Mouse (Mus musculus): ENCODE results near the gene Pkib. TPM values are rescaled to one million over a fixed set of nuclear protein-coding genes. Genes with fewer than 3 reads are reported as not detected.

Gene Pkib
- polyA plus RNA-seq, 2 experiments = 0.52 to 1.2 TPM

- DNase-seq (ENCODE audit: low spot score) = no peak
- H3K9ac ChIP-seq (ENCODE audit: low read depth, low read length, severe bottlenecking) = no peak overlapping the region
Measured at GRCm38 (mm10) chr10:57623311-57623710, 8.5 kb upstream of the Pkib start.

GRCm38 (mm10) chr10:57627773-57628172 lies 4.0 kb upstream of the Pkib start:
- DNase-seq (ENCODE audit: low spot score) = no peak
- Histone ChIP-seq H3K4me3 (replicated peaks; ENCODE audit: low read length) (no peak overlapping the region), H3K4me2 (replicated peaks; ENCODE audit: low read depth, low read length, severe bottlenecking) (no peak overlapping the region), H3K4me1 (ENCODE audit: control insufficient read depth, insufficient read depth, low read length) (peaks cover 4% of the 10 kb centered on the region; the same call in 1 of the 2 replicates), H3K27ac (replicated peaks; ENCODE audit: low read depth, low read length) (no peak overlapping the region), H3K9me3 (ENCODE audit: control insufficient read depth, low read length) (no peaks in the 10 kb centered on the region), H3K9ac (ENCODE audit: low read depth, low read length, severe bottlenecking) (no peak overlapping the region), H3K36me3 (ENCODE audit: control insufficient read depth, insufficient read depth, low read length) (no peaks in the 10 kb centered on the region), H3K27me3 (ENCODE audit: control insufficient read depth, insufficient read depth, low read length) (peaks cover 12% of the 10 kb centered on the region)
- WGBS = 72% methylated on average over 2 of the region's 2 CpGs
- no peak for ATAC-seq (ENCODE audit: low FRiP score, low read depth)
- TF ChIP-seq POLR2A (IDR thresholded peaks at IDR 0.05; ENCODE audit: borderline replicate concordance, extremely low read depth, insufficient read depth, insufficient read length) = no peak

More at GRCm38 (mm10) chr10:57623311-57623710, 8.5 kb upstream of the Pkib start:
- Histone ChIP-seq H3K4me3 (replicated peaks; ENCODE audit: low read length) (no peak overlapping the region), H3K9me3 (ENCODE audit: control insufficient read depth, low read length) (no peaks in the 10 kb centered on the region), H3K36me3 (ENCODE audit: control insufficient read depth, insufficient read depth, low read length) (no peaks in the 10 kb centered on the region), H3K4me2 (replicated peaks; ENCODE audit: low read depth, low read length, severe bottlenecking) (no peak overlapping the region), H3K27ac (replicated peaks; ENCODE audit: low read depth, low read length) (no peak overlapping the region), H3K4me1 (ENCODE audit: control insufficient read depth, insufficient read depth, low read length) (no peaks in the 10 kb centered on the region), H3K27me3 (ENCODE audit: control insufficient read depth, insufficient read depth, low read length) (no peaks in the 10 kb centered on the region)
- no peak for ATAC-seq (ENCODE audit: low FRiP score, low read depth)
- 84% methylated on average over 10 of the region's 10 CpGs for WGBS
- TF ChIP-seq POLR2A (IDR thresholded peaks at IDR 0.05; ENCODE audit: borderline replicate concordance, extremely low read depth, insufficient read depth, insufficient read length) = no peak

GRCm38 (mm10) chr10:57630557-57630956 lies 1.2 kb upstream of the Pkib start:
- Histone ChIP-seq H3K4me3 (replicated peaks; ENCODE audit: low read length) (no peak overlapping the region), H3K9ac (ENCODE audit: low read depth, low read length, severe bottlenecking) (no peak overlapping the region), H3K9me3 (ENCODE audit: control insufficient read depth, low read length) (no peaks in the 10 kb centered on the region), H3K4me2 (replicated peaks; ENCODE audit: low read depth, low read length, severe bottlenecking) (no peak overlapping the region), H3K4me1 (ENCODE audit: control insufficient read depth, insufficient read depth, low read length) (peaks cover 4% of the 10 kb centered on the region; the same call in 1 of the 2 replicates), H3K27ac (replicated peaks; ENCODE audit: low read depth, low read length) (no peak overlapping the region), H3K27me3 (ENCODE audit: control insufficient read depth, insufficient read depth, low read length) (peaks cover 14% of the 10 kb centered on the region), H3K36me3 (ENCODE audit: control insufficient read depth, insufficient read depth, low read length) (no peaks in the 10 kb centered on the region)
- DNase-seq (ENCODE audit: low spot score) (no peak), ATAC-seq (ENCODE audit: low FRiP score, low read depth) (no peak)
- 91% methylated on average over 2 of the region's 2 CpGs for WGBS
- TF ChIP-seq POLR2A (IDR thresholded peaks at IDR 0.05; ENCODE audit: borderline replicate concordance, extremely low read depth, insufficient read depth, insufficient read length) = no peak

- TF ChIP-seq POLR2A (IDR thresholded peaks at IDR 0.05; ENCODE audit: borderline replicate concordance, extremely low read depth, insufficient read depth, insufficient read length) = no peak
- Histone ChIP-seq H3K9ac (ENCODE audit: low read depth, low read length, severe bottlenecking) (no peak overlapping the region), H3K27ac (replicated peaks; ENCODE audit: low read depth, low read length) (no peak overlapping the region), H3K27me3 (ENCODE audit: control insufficient read depth, insufficient read depth, low read length) (peaks cover 14% of the 10 kb centered on the region), H3K4me2 (replicated peaks; ENCODE audit: low read depth, low read length, severe bottlenecking) (no peak overlapping the region), H3K9me3 (ENCODE audit: control insufficient read depth, low read length) (no peaks in the 10 kb centered on the region), H3K4me1 (ENCODE audit: control insufficient read depth, insufficient read depth, low read length) (peaks cover 4% of the 10 kb centered on the region; the same call in 1 of the 2 replicates), H3K36me3 (ENCODE audit: control insufficient read depth, insufficient read depth, low read length) (no peaks in the 10 kb centered on the region), H3K4me3 (replicated peaks; ENCODE audit: low read length) (no peak overlapping the region)
- WGBS = 75% methylated on average over 4 of the region's 4 CpGs
- DNase-seq (ENCODE audit: low spot score) = no peak
- no peak for ATAC-seq (ENCODE audit: low FRiP score, low read depth)
Measured at GRCm38 (mm10) chr10:57632868-57633240, 1.1 kb downstream of the Pkib start.

- peaks cover 4% of the 10 kb centered on the region; the same call in 1 of the 2 replicates for H3K4me1 ChIP-seq (ENCODE audit: control insufficient read depth, insufficient read depth, low read length)
- TF ChIP-seq POLR2A (IDR thresholded peaks at IDR 0.05; ENCODE audit: borderline replicate concordance, extremely low read depth, insufficient read depth, insufficient read length) = no peak
- peaks cover 10% of the 10 kb centered on the region for H3K27me3 ChIP-seq (ENCODE audit: control insufficient read depth, insufficient read depth, low read length)
- DNase-seq (ENCODE audit: low spot score) = no peak
- H3K4me2 ChIP-seq (replicated peaks; ENCODE audit: low read depth, low read length, severe bottlenecking) = no peak overlapping the region
- H3K9ac ChIP-seq (ENCODE audit: low read depth, low read length, severe bottlenecking) = no peak overlapping the region
- H3K27ac ChIP-seq (replicated peaks; ENCODE audit: low read depth, low read length) = no peak overlapping the region
- WGBS = 75% methylated on average over 4 of the region's 4 CpGs
- H3K36me3 ChIP-seq (ENCODE audit: control insufficient read depth, insufficient read depth, low read length) = no peaks in the 10 kb centered on the region
- H3K4me3 ChIP-seq (replicated peaks; ENCODE audit: low read length) = no peak overlapping the region
- H3K9me3 ChIP-seq (ENCODE audit: control insufficient read depth, low read length) = no peaks in the 10 kb centered on the region
- ATAC-seq (ENCODE audit: low FRiP score, low read depth) = no peak
Measured at GRCm38 (mm10) chr10:57636970-57637369, 5.2 kb downstream of the Pkib start.

- H3K4me2 ChIP-seq (replicated peaks; ENCODE audit: low read depth, low read length, severe bottlenecking) = no peak overlapping the region
- TF ChIP-seq POLR2A (IDR thresholded peaks at IDR 0.05; ENCODE audit: borderline replicate concordance, extremely low read depth, insufficient read depth, insufficient read length) = no peak
Measured at GRCm38 (mm10) chr10:57638250-57638649, 6.5 kb downstream of the Pkib start.

More at GRCm38 (mm10) chr10:57638250-57638649, 6.5 kb downstream of the Pkib start:
- Histone ChIP-seq H3K9me3 (ENCODE audit: control insufficient read depth, low read length) (no peaks in the 10 kb centered on the region), H3K4me3 (replicated peaks; ENCODE audit: low read length) (no peak overlapping the region), H3K36me3 (ENCODE audit: control insufficient read depth, insufficient read depth, low read length) (no peaks in the 10 kb centered on the region), H3K27me3 (ENCODE audit: control insufficient read depth, insufficient read depth, low read length) (no peaks in the 10 kb centered on the region), H3K9ac (ENCODE audit: low read depth, low read length, severe bottlenecking) (no peak overlapping the region), H3K27ac (replicated peaks; ENCODE audit: low read depth, low read length) (no peak overlapping the region), H3K4me1 (ENCODE audit: control insufficient read depth, insufficient read depth, low read length) (no peaks in the 10 kb centered on the region)
- ATAC-seq (ENCODE audit: low FRiP score, low read depth) (no peak), DNase-seq (ENCODE audit: low spot score) (no peak)
- WGBS = 82% methylated on average over 4 of the region's 4 CpGs

All from limb, embryonic 14.5 days (tissue).